Mouse (Mus musculus) brain, adult 2 months (tissue): ENCODE results near the gene Irgm2.
"Not testable (repeated sequence)": the region's sequence is repeated elsewhere in the genome, so short reads cannot be mapped to it uniquely, and the experiment has no call there.

Experiments used
- DNase-seq: peaks from one replicate; pipeline ENCODE4 v3.0.0; 2011; ENCODE audit warnings: low read depth, low spot score

The Irgm2 gene

GRCm38 (mm10) chr11:58199229-58200037, at the start of gene Irgm2, which contains the start of gene Igtp:
TSS of gene Irgm2 (plus strand) at chr11:58199618.
TSS of gene Igtp (plus strand) at chr11:58199556.
- DNase-seq: peak; percentile 59

- DNase-seq: no peak
Measured at GRCm38 (mm10) chr11:58155458-58155857, 44.0 kb upstream of the Irgm2 start.

GRCm38 (mm10) chr11:58156871-58157270, 42.5 kb upstream of the Irgm2 start:
- DNase-seq: no peak

GRCm38 (mm10) chr11:58165072-58165471, 34.3 kb upstream of the Irgm2 start:
- DNase-seq: no peak

- DNase-seq: no peak
Measured at GRCm38 (mm10) chr11:58167822-58168166, 31.6 kb upstream of the Irgm2 start.

- peak; percentile 92 for DNase-seq
Measured at GRCm38 (mm10) chr11:58168167-58168915, 31.1 kb upstream of the Irgm2 start, which contains the start of gene Gemin5. TSS of gene Gemin5 (minus strand) at chr11:58168539.

- DNase-seq: no peak
Measured at GRCm38 (mm10) chr11:58169666-58170065, 29.8 kb upstream of the Irgm2 start.

- DNase-seq: peak; percentile 97
Measured at GRCm38 (mm10) chr11:58171459-58172091, 27.8 kb upstream of the Irgm2 start, which contains the start of gene Mrpl22. TSS of gene Mrpl22 (plus strand) at chr11:58171661.

GRCm38 (mm10) chr11:58179563-58179962, 19.9 kb upstream of the Irgm2 start:
- peak; percentile 98 for DNase-seq

GRCm38 (mm10) chr11:58179986-58180385, 19.4 kb upstream of the Irgm2 start:
- DNase-seq: not testable (repeated sequence)

GRCm38 (mm10) chr11:58180756-58181155, 18.7 kb upstream of the Irgm2 start:
- no peak for DNase-seq

- no peak for DNase-seq
Measured at GRCm38 (mm10) chr11:58183579-58183978, 15.8 kb upstream of the Irgm2 start.

GRCm38 (mm10) chr11:58189675-58190074, 9.7 kb upstream of the Irgm2 start:
- no peak for DNase-seq

- DNase-seq: peak; percentile 82
Measured at GRCm38 (mm10) chr11:58193326-58193725, 6.1 kb upstream of the Irgm2 start.

GRCm38 (mm10) chr11:58193860-58194520, 5.4 kb upstream of the Irgm2 start:
- DNase-seq: no peak

- DNase-seq: no peak
Measured at GRCm38 (mm10) chr11:58198663-58199062, 755 bp upstream of the Irgm2 start.

GRCm38 (mm10) chr11:58200226-58200625, 808 bp downstream of the Irgm2 start:
- DNase-seq: no peak

- DNase-seq: no peak
Measured at GRCm38 (mm10) chr11:58201052-58201451, 1.6 kb downstream of the Irgm2 start.

GRCm38 (mm10) chr11:58210321-58210886, 11.0 kb downstream of the Irgm2 start:
- no peak for DNase-seq

GRCm38 (mm10) chr11:58211062-58211681, 11.8 kb downstream of the Irgm2 start:
- DNase-seq: no peak

- no peak for DNase-seq
Measured at GRCm38 (mm10) chr11:58211682-58212067, 12.3 kb downstream of the Irgm2 start.
